Mouse (Mus musculus) ES-Bruce4 (cell line): Measurements from ENCODE around the gene Tmem189. TPM values are rescaled to one million over a fixed set of nuclear protein-coding genes. Genes with fewer than 3 reads are reported as not detected.

Experiments used
- H3K27ac ChIP-seq: 2 replicates; pipeline ENCODE4 v1.5.1; 2012; ENCODE audit warnings: low read length, inconsistent platforms; ENCODE audit not compliant: insufficient read depth
- H3K27me3 ChIP-seq: 2 replicates; pipeline ENCODE4 v1.6.1; 2012; ENCODE audit warnings: mild to moderate bottlenecking, low read length, inconsistent platforms; ENCODE audit not compliant: control insufficient read depth, poor library complexity, insufficient read depth, severe bottlenecking
- H3K36me3 ChIP-seq: 2 replicates; pipeline ENCODE4 v1.6.1; 2012; ENCODE audit warnings: inconsistent platforms, mild to moderate bottlenecking, low read length, moderate library complexity; ENCODE audit not compliant: control insufficient read depth, poor library complexity, insufficient read depth, severe bottlenecking
- H3K4me1 ChIP-seq: one replicate; pipeline ENCODE4 v1.8.1; 2011; ENCODE audit warnings: low read length; ENCODE audit not compliant: control insufficient read depth, insufficient read depth
- H3K4me3 ChIP-seq: 2 replicates; pipeline ENCODE4 v1.5.1; 2011; ENCODE audit warnings: low read depth, mild to moderate bottlenecking, low read length
- H3K9ac ChIP-seq: 2 replicates; pipeline ENCODE4 v1.6.1; 2012; ENCODE audit warnings: low read depth, mild to moderate bottlenecking, inconsistent platforms; ENCODE audit not compliant: poor library complexity, severe bottlenecking
- H3K9me3 ChIP-seq: replicated peaks from 2 replicates; pipeline ENCODE4 v1.6.1; 2012; ENCODE audit warnings: mild to moderate bottlenecking, low read length, inconsistent platforms; ENCODE audit not compliant: control insufficient read depth, poor library complexity, insufficient read depth, severe bottlenecking
- CTCF ChIP-seq: IDR thresholded peaks from one replicate; pipeline ENCODE4 v1.8.1; 2011; ENCODE audit warnings: low read depth, low read length
- EP300 ChIP-seq: IDR thresholded peaks from 2 replicates; pipeline ENCODE4 v1.6.1; 2011; ENCODE audit warnings: low read depth, low read length; ENCODE audit not compliant: insufficient read depth
- POLR2A ChIP-seq: IDR thresholded peaks from one replicate; pipeline ENCODE4 v1.8.1; 2011; ENCODE audit warnings: low read length; ENCODE audit not compliant: insufficient read depth
- polyA plus RNA-seq: library from polyadenylated mRNA; stranded (reverse); fragments of >200 nt; gene quantifications from 2 replicates; pipeline ENCODE4 v1.2.4, GENCODE M21; 2011; ENCODE audit warnings: low read depth; ENCODE audit not compliant: missing spikeins, insufficient read depth, insufficient read length

Tmem189 gene
- polyA plus RNA-seq, 1 experiment = 45.6 TPM

GRCm38 (mm10) chr2:167725879-167726278, 36.3 kb upstream of the Tmem189 start:
- Histone ChIP-seq H3K4me1 (no peaks in the 10 kb centered on the region), H3K9me3 (no peaks in the 10 kb centered on the region), H3K27me3 (no peaks in the 10 kb centered on the region), H3K4me3 (no peak overlapping the region), H3K36me3 (no peaks in the 10 kb centered on the region), H3K9ac (no peak overlapping the region), H3K27ac (no peak overlapping the region)
- TF ChIP-seq CTCF (no peak), POLR2A (no peak), EP300 (no peak)

- H3K9ac ChIP-seq = no peak overlapping the region
- no peak overlapping the region for H3K27ac ChIP-seq
- no peaks in the 10 kb centered on the region for H3K9me3 ChIP-seq
- H3K36me3 ChIP-seq = no peaks in the 10 kb centered on the region
- H3K4me3 ChIP-seq = no peak overlapping the region
- TF ChIP-seq CTCF = no peak
- TF ChIP-seq POLR2A = no peak
- no peak for TF ChIP-seq EP300
- H3K27me3 ChIP-seq = no peaks in the 10 kb centered on the region
- no peaks in the 10 kb centered on the region for H3K4me1 ChIP-seq
These were observed 34.1 kb upstream of the Tmem189 start for GRCm38 (mm10) chr2:167723589-167724206.

GRCm38 (mm10) chr2:167722538-167722937, 32.9 kb upstream of the Tmem189 start:
- Histone ChIP-seq H3K9me3 (no peaks in the 10 kb centered on the region), H3K27ac (no peak overlapping the region), H3K36me3 (no peaks in the 10 kb centered on the region), H3K9ac (no peak overlapping the region), H3K27me3 (no peaks in the 10 kb centered on the region), H3K4me3 (no peak overlapping the region), H3K4me1 (no peaks in the 10 kb centered on the region)
- TF ChIP-seq CTCF (no peak), EP300 (no peak), POLR2A (no peak)

- Histone ChIP-seq H3K4me1 (no peaks in the 10 kb centered on the region), H3K9ac (no peak overlapping the region), H3K4me3 (no peak overlapping the region), H3K27me3 (no peaks in the 10 kb centered on the region), H3K9me3 (no peaks in the 10 kb centered on the region), H3K36me3 (no peaks in the 10 kb centered on the region), H3K27ac (no peak overlapping the region)
- TF ChIP-seq POLR2A (no peak), CTCF (no peak)
These were observed 31.7 kb upstream of the Tmem189 start for GRCm38 (mm10) chr2:167721159-167721882.

GRCm38 (mm10) chr2:167719520-167719919, 29.9 kb upstream of the Tmem189 start:
- Histone ChIP-seq H3K4me1 (no peaks in the 10 kb centered on the region), H3K4me3 (no peak overlapping the region), H3K9me3 (no peaks in the 10 kb centered on the region)

GRCm38 (mm10) chr2:167717208-167717607, 27.6 kb upstream of the Tmem189 start:
- no peak overlapping the region for H3K4me3 ChIP-seq
- no peak overlapping the region for H3K9ac ChIP-seq
- no peaks in the 10 kb centered on the region for H3K4me1 ChIP-seq
- H3K36me3 ChIP-seq = no peaks in the 10 kb centered on the region
- H3K27ac ChIP-seq = no peak overlapping the region
- H3K9me3 ChIP-seq = no peaks in the 10 kb centered on the region
- no peak for TF ChIP-seq CTCF
- TF ChIP-seq EP300 = no peak
- TF ChIP-seq POLR2A = no peak
- no peaks in the 10 kb centered on the region for H3K27me3 ChIP-seq

More at GRCm38 (mm10) chr2:167719520-167719919, 29.9 kb upstream of the Tmem189 start:
- H3K27ac ChIP-seq = no peak overlapping the region
- H3K9ac ChIP-seq = no peak overlapping the region
- TF ChIP-seq CTCF (no peak), POLR2A (no peak), EP300 (no peak)
- no peaks in the 10 kb centered on the region for H3K36me3 ChIP-seq
- H3K27me3 ChIP-seq = no peaks in the 10 kb centered on the region
